Mouse (Mus musculus): ENCODE data around the gene Pclaf. TPM values are rescaled to one million over a fixed set of nuclear protein-coding genes. Genes with fewer than 3 reads are reported as not detected.

The Pclaf gene
- total RNA-seq, 2 experiments from 2014 or later = 34.9 to 38.3 TPM

Other genes with a start within 250 kb of the Pclaf start
- 100 to 1,000 TPM; 213 to 221 TPM for gene Oaz2, start 222.2 kb upstream of the Pclaf start, total RNA-seq (2021)
- 10 to 100 TPM; 45.1 to 46.2 TPM for gene Zfp609, start 62.7 kb upstream of the Pclaf start, total RNA-seq (2021)
- 10 to 100 TPM; 20.9 to 22.8 TPM for gene Trip4, start 18.6 kb downstream of the Pclaf start, total RNA-seq (2021)
- 10 to 100 TPM; 20.3 to 20.8 TPM for gene Csnk1g1, start 18.7 kb downstream of the Pclaf start, total RNA-seq (2021)
- gene Ppib, start 170.0 kb downstream of the Pclaf start, total RNA-seq (2021) = 100 to 1,000 TPM; 284 to 297 TPM
- 1 to 10 TPM; 1.1 to 1.2 TPM for gene Snx22, start 179.5 kb downstream of the Pclaf start, total RNA-seq (2021)
- gene Snx1, start 236.3 kb downstream of the Pclaf start, total RNA-seq (2021) = 10 to 100 TPM; 39.3 to 40.4 TPM
- gene Ciao2a, start 236.4 kb downstream of the Pclaf start, total RNA-seq (2021) = 10 to 100 TPM; 99.1 to 99.6 TPM

Measured in heart, postnatal 4 days (tissue).